Mouse (Mus musculus): ENCODE data around the gene Slc25a33.

DNA sequence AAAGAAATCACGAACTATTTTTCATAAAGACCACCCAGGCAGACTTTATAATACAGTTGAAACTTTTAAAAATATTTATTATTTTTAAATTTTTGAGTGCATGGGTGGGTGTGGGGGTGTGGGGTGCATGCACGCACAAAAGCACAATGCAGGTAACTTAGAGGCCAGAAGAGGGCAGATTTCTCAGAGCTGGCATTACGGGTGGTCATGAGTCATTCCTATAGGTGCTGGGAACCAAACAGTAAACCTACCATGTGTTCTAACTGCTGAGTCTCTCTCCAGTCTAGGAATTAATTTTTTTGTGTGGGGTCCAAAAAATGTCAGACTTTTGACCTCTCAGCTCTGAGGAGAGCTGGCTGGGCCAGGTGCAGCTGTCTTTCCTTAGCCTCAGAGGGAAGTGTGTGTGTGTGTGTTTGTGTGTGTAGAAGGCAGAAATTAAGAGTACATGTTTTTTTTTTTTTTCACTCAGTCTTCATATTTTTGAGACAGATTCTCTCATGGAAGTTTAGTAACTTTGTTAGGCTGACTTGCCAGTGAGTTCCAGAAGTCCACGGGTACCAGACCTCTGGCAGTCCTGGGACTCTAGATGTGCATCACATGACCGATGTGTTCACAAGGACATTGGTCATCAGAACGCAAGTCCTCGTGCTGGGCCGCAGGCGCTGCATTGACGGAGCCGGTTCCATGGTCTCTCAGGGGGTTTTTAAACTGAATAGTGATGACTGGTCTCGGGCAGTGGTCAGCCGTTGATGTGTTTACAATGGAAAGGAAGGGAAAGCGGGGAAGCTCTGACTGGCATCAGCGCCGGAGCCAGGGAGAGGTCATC is 25.5 kb upstream of the Slc25a33 start:
- TF ChIP-seq CTCF (IDR thresholded peaks at IDR 0.05; ENCODE audit: insufficient read depth, low read depth, low read length) (no peak), POLR2A (IDR thresholded peaks at IDR 0.05; ENCODE audit: insufficient read depth, low read depth, low read length) (no peak)
